Mouse (Mus musculus): ENCODE results near the gene Gm49383.
"Not testable (repeated sequence)": the region's sequence is repeated elsewhere in the genome, so short reads cannot be mapped to it uniquely, and the experiment has no call there.

Gm49383 gene

GRCm38 (mm10) chr12:69198164-69198535, 1.2 kb upstream of the Gm49383 start, which contains the start of gene Dnaaf2:
TSS of gene Dnaaf2 (minus strand) at chr12:69198429.
- peak; percentile 71 for DNase-seq

DNA sequence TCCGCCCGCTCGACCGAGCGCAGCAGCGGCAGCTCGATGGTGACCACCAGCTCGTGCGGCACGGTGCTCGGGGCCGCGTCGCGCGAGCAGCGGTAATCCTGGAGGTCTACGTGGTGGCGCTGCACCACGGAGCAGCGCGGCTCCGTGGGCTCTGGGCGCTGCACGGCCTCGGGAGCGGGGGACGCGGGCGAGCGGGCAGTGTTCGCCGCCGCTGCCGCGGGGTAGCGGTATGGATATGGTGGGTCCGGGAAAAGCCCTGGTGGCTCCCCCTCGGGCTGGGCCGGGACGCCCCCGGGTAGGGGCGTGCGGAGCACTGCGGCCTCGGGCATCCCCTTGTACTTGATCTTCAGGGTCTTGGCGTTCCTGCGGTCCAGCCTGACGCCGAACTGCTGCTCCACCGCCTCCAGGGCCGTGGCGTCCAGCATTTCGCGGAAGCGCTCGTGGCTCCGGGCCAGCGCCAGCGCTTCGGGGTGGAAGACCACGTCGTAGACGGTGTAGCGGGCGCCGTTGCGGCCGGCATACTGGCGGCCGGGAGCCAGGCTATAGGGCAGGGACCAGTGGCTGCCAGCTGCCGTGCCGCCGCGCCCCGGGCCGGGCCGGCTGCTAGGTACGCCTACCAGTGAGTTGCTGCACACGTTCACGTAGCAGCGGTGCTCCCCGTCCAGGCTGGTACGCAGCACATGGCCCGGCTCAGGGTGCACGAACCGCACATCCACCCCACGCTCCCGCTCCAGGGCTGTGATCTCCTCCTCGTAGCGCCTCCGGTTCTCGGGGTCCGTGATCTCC, 667 bp upstream of the Gm49383 start:
- peak; percentile 60 for DNase-seq

DNA sequence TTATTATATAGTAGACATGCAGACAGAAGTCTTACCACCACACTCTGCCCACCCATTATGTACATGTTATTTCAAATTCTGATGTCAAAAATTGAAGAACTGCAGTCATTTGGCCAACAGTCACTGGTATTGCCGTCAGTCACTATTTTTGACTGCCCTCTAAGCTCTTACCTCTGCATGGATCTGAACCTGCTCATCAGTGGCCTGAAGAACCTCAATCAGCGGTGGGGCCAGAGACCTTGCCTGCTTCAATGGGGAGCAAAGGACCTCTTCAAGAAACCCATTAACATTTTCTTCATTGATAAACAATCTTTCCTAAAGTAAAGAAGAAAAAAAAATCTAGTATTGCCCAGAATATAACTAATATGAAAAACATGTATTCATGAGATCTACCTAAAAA, 4.3 kb downstream of the Gm49383 start:
- DNase-seq, result no peak

GRCm38 (mm10) chr12:69191396-69191795, 5.5 kb downstream of the Gm49383 start:
- DNase-seq, result no peak

GRCm38 (mm10) chr12:69190522-69190921, 6.4 kb downstream of the Gm49383 start:
- DNase-seq, result no peak

GRCm38 (mm10) chr12:69190074-69190473, 6.8 kb downstream of the Gm49383 start:
- no peak for DNase-seq

DNA sequence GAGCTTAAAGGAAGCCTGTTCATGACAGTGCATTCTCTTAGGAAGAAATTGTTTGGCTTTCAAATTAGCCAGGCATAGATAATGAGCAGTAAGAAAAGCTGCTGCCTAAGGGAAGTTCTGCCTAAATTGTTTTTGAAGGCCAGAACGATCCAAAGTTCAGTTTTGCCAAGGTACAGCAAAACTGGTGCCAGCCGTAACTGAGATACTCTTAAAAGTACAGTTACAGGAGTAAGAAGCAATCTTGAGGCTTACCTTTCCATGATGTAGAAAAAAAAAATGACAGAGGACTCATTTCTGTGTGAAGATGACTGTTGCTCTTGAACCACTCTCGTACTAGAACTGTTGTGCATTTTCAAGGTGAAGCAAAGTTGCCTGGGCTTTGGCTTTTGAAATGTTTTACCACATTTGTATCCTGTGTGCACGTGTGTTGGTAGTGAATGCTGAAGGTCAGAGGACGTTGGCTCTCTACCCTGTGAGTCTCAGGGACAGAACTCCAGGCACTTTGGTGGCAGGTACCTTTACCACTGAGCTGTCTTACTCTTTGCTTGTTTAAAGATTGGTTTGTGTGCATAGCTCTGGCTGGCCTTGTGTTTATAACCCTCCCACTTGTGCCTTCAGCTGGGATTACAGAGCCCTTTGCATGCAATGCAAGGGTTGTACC, 10.0 kb downstream of the Gm49383 start:
- no peak for DNase-seq

GRCm38 (mm10) chr12:69185371-69185770, 11.5 kb downstream of the Gm49383 start:
- DNase-seq, result no peak

DNA sequence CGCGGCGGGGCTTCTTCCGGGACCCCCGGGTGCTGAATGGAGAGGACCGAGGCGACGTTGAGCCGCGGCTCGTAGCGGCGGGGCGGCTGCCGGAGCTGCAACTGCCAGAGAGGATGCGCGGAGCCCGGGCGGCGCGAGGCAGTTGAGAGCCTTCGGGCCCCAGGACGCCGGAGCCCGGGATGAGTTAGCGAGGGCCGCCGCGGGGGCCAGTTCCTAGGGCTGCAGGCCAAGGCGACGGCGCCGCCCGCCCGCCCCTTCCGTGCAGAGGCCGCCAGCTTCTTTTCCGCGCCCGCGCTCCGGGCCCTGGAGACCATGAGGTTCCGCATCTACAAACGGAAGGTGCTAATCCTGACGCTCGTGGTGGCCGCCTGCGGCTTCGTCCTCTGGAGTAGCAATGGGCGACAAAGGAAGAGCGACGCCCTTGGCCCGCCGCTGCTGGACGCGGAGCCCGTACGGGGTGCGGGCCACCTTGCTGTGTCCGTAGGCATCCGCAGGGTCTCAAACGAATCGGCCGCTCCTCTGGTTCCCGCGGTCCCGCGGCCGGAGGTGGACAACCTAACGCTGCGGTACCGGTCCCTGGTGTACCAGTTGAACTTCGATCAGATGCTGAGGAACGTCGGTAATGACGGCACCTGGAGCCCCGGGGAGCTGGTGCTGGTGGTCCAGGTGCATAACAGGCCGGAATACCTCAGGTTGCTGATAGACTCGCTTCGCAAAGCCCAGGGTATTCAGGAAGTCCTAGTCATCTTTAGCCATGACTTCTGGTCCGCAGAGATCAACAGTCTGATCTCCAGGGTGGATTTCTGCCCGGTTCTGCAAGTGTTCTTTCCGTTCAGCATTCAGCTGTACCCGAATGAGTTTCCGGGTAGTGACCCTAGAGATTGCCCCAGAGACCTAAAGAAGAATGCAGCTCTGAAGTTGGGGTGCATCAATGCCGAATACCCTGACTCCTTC, 12.3 kb downstream of the Gm49383 start:
- DNase-seq, result peak; percentile 64

DNA sequence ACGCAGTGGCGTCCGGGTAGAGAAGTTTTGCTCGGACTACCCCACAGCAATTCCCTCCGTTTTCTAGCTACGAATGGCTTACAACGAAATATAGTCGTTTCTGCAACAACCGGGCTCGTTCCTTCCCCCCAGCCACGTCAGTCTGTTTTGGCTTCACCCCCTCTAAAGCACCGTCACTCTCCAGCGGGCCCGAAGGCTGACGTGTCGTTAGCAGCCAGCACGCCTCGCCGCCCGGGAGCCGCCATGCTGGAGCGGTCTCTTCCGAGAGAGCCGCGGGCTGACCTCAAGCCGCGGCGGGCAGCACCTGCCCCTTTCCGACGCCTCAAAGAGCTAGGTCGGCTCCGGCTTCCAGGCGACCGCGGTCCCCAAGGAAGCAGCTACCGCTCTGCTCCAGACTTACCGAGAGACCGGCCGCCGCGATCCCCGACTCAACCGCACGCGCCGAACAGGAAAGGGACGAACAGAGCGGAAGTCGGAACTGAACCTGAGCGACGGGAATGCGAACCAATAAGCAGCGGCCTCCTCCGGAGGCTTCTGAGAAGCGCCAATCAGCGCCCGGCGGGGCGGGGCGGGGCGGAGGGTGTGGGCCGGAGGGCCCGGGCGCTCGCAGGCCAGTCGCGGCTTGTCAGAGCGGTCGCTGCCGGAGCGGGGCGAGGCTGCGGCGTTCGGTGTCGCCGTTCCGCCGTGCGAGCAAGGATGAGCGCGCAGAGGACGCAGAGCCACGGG, 13.2 kb downstream of the Gm49383 start, which contains the start of the genes Rpl36al and Mgat2:
Gene Rpl36al, minus strand, starts transcription at position 501 of the 726 bp plus-strand sequence.
Gene Mgat2, plus strand, starts transcription at position 575 of the 726 bp plus-strand sequence.
- peak; percentile 100 for DNase-seq

- DNase-seq, result no peak
Measured at GRCm38 (mm10) chr12:69181800-69182199, 15.1 kb downstream of the Gm49383 start.

GRCm38 (mm10) chr12:69179371-69179770, 17.5 kb downstream of the Gm49383 start:
- DNase-seq, result no peak

DNA sequence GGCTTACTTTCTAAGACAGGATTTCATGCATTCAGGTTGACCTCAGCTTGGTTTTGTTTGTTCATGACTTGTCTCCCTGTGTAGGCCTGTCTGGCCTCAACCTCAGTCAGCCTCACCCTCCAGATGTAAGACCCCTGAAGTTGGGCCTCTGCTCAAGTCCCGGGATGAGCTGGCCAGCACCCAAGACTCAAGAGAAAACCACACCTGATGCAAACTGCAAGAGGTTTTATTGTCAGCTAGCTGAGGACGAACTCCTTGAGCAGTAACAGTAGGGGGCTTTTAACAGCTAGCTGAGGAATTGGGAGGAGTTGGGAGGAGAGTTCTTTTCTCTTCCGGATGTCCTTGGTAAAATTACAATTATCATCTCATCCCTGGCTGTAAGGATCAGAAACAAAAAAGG, 19.4 kb downstream of the Gm49383 start:
- no peak for DNase-seq

GRCm38 (mm10) chr12:69175975-69176374, 20.9 kb downstream of the Gm49383 start:
- no peak for DNase-seq

- DNase-seq, result no peak
Measured at GRCm38 (mm10) chr12:69171307-69171706, 25.6 kb downstream of the Gm49383 start.

- peak; percentile 86 for DNase-seq
Measured at GRCm38 (mm10) chr12:69168461-69169106, 28.3 kb downstream of the Gm49383 start, which contains the start of gene Lrr1. TSS of gene Lrr1 (plus strand) at chr12:69168814.

- DNase-seq, result no peak
Measured at GRCm38 (mm10) chr12:69167656-69168460, 29.0 kb downstream of the Gm49383 start.

DNA sequence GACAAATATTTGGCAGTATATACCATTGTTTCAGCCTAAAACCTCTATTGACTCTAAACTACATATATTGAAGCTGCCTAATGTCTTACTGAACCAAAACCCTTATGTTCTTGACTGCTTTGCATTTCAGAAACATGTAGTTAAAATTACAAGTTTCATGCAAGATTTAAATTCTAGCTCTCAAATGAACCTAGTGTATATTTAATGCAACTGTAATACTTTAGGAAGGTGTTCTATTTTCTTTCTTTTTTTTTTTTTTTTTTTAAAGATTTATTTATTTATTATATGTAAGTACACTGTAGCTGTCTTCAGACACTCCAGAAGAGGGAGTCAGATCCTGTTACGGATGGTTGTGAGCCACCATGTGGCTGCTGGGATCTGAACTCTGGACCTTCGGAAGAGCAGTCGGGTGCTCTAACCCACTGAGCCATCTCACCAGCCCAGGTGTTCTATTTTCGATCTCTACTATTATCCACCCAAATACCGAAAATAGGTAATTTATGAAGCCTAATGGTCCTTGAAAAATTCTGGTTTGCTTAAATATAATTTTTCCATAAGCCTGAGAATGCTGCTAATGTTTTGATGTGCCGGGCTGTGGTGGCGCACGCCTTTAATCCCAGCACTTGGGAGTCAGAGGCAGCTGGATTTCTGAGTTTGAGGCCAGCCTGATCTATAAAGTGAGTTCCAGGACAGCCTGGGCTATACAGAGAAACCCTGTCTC, 29.9 kb downstream of the Gm49383 start:
- DNase-seq, result not testable (repeated sequence)

GRCm38 (mm10) chr12:69164904-69165303, 32.0 kb downstream of the Gm49383 start:
- no peak for DNase-seq

- not testable (repeated sequence) for DNase-seq
Measured at GRCm38 (mm10) chr12:69163586-69163985, 33.3 kb downstream of the Gm49383 start.
